Mouse (Mus musculus) left cerebral cortex, postnatal 36 days (tissue): ENCODE results near the gene Evc. TPM values are rescaled to one million over a fixed set of nuclear protein-coding genes. Genes with fewer than 3 reads are reported as not detected.

Source experiments
- DNase-seq, 2 experiments: peaks; one replicate each; pipeline ENCODE4 v3.0.0; 2021 to 2022; ENCODE audit warnings: low spot score in 2 of 2, mixed read lengths in 1 of 2
- intact Hi-C: fragments of 180-260 bp; cut with DNase I; formaldehyde crosslinking; loops from one replicate; pipeline ENCODE4 v1.15.1; 2025
- total RNA-seq, 2 experiments: library from RNA; stranded (reverse); gene quantifications; 2 replicates each; pipeline ENCODE4 v1.2.3; 2021

Evc gene
- 1 to 10 TPM; 5.2 to 9.2 TPM for total RNA-seq

DNA sequence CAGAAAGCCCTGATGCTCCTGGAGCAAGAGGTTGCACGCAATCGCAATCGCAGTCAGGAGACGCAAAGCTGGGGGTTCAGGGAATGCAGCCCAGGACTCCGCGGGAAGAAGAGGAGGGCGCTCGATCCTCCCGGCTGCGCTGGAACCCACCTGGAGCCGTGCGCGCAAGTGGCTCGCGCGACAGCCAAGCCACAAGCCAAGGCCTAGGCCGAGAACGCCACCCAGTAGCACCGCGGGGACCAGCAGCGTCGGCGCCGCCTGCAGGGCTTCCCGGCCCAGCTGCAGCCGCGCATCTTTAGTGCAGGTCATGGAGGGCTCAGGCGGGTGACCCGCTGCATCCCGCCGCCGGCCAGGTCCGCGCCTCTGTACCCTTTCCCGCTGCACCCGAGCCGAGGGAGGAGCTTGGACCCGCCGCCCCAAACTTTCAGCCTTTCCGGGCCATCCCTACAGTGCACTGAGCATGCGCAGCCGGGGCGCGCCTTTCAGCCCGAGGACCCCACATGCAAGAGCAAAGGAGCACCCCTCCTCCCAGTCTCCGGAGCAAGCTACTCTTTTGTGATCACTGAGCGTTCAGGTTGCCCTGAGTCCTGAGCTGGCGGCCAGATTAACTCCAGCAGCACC is at the start of gene Evc:
Evc (minus strand) TSS at position 410 of the 621 bp plus-strand sequence.
- DNase-seq, result peak; percentile 36 to 55
- intact Hi-C loops, result no loop called here

DNA sequence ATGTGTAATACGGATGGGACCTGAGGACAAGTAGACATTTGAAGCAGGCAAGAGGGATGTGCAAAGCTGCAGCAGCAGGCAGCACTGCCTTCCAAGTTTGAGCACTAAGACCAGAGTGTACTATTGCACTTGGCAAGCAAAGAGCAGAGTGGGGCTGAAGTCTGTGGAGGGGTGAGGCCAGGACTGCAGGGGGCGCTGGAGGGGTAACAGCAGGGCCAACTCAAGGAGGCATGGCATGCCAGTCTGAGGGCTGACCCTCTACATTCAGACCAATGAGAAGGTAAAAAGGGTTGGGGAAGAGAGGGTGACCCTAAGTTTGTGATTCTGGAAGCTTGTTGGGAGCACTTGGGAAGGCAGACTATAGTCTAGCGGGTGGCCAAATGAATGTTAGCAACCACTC is 46.9 kb upstream of the Evc start:
- intact Hi-C loops, result no loop called here
- no peak for DNase-seq

DNA sequence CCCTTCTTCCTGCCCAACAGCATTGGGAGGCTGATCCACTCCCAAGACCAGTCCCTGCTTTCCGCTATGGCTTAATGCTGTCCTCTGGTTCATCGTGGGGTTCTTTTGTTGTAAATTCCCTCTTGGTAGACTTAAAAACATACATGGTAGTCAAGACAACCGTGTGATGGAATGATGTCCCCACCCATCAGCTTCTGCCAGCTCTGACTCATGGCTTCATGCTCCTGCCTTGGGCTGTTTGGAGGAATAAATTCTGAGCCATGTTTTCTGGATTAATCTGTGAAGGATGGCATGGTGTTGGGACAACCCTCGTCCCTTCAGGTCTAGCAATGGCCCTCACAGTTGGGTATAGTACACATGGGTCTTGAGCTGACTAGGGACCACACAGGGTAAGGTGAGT is 43.9 kb upstream of the Evc start:
- intact Hi-C loops, result no loop called here
- DNase-seq, result no peak

DNA sequence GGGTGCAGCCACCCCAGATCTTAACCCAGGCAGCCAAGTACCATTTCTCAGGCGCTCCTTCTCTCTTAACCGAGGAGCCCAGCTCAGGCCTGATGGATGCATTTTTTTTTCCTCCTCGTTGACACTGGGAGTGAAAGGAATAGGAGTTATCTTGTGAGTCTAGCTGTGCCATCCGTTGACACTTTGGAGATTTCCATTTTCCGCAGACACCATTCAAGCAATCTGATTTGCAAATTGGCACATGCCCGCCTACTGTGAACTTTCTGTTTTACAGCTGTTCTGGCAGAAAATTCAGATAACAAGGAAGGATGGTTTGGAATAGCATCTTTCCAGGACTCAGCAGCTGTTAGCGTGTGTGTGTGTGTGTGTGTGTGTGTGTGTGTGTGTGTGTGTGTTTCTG is 40.7 kb upstream of the Evc start:
- DNase-seq, result no peak
- intact Hi-C loops, result no loop called here

DNA sequence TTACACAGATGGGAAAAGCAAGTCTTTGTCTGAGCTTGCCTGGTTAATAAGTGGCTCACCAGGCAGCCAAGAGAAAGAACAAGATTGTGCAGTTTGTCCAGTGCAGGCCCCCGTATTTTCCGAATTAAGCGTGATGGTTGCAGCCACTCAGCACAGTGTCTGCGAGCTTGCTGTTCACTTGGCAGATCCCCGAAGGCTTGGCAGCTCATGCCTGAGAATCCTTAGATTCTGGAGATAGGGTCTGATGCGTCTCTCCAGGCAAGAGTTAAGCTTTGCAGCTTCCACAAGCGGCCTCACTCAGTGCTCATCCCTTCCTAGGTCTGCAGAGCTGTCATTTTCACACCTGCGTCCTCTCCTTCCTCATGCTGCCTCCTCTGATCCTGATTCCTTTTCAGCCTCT is 32.1 kb upstream of the Evc start:
- no peak for DNase-seq
- intact Hi-C loops, result no loop called here

DNA sequence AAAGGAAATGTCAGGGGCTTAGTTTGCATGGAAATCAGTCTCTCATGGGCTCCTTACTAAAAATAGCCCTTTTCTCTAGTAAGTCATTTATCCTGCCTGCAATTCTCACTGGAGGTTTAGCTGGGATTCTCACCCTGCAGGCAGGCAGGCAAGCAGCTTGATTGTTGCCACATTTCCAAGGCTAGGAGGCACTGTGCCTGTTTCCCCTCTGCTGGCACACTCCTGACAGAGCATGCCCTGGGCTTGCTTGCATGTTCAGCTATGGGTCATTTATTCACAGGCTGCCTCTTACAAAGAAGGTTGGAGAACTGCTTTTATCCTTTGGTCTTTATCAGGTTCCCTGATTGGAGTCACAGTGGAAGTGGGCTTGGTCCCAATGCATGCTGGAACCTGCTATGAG is 29.1 kb upstream of the Evc start:
- no peak for DNase-seq
- intact Hi-C loops, result no loop called here

DNA sequence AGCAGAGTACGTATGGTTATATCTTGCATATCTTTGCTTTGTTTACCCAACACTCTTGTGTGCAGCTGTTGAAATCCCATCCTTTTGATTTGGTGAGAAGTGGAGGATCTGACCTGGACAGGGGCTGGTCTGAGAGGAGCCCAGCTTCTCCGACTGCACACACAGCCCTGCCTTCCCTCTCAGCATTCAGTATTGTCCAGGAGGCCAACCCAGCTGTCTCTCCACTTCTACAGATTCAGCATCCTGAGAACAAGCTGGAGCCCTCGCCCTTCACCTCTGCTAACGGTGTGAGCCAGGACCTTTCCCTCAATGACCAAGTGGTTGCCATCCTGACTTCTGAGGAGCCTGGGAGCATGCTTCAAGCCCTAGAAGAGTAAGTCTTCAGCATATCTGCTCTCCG is 26.6 kb upstream of the Evc start:
- no peak for DNase-seq
- intact Hi-C loops, result no loop called here

DNA sequence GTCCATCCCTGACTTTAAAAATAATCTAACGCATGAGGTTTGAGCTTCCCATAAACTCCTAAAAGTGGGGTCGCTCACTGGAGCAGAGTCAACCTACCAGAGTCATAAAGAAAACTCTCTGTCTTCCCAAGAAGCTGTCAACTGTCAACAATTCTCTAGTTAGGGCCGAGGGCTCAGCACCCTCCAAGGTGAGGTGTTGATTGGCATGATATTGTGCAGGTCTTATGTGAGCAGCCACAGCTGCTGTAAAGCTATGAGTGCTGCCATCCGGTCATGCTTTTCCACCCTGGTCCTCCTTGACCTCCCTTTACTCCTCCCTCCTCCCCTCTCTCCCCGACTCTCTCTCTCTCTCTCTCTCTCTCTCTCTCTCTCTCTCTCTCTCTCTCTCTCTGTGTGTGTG is 25.9 kb upstream of the Evc start:
- intact Hi-C loops, result no loop called here
- no peak for DNase-seq

DNA sequence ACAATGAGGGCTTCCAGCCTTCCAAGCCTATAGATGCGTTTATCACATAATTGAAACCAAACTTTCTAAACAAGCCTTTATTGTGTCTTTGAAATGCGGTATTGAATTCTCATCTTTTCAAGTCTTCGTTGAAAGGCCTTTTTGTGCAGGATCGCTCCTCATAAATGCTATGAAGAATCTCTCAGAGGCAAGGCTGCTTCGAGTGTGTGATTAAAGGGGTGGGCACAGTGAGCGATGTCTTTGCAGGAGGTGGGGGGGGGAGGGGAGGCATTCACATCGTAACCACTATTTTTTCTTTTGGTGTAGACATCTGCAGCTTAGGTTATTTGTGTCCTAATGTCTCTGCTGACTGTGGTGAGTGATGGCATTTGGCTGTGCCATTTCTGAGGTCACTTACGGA is 19.3 kb upstream of the Evc start:
- DNase-seq, result no peak
- intact Hi-C loops, result loop anchor here (5.0 kb wide), 1 partner anchor 59 kb away; no protein-coding TSS in a partner anchor

DNA sequence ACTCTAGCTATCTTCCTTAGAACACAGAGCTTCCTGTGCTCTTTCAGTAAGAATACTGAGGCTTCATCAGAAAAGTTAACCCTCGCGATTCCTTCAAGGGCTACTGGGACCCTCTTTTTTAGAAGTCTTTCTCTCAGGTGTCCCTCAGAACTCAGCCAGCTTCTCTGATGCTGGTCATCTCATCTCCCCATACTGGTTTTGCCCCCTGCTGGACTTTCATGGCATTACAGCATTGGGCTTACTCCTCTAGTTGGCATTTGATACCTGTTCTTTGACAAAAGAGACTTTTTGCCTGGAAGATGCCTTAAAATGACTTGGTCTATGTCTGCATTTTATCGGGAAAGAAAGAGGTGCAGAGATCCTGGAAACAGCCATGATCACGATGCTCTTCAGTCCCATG is 17.7 kb upstream of the Evc start:
- intact Hi-C loops, result no loop called here

DNA sequence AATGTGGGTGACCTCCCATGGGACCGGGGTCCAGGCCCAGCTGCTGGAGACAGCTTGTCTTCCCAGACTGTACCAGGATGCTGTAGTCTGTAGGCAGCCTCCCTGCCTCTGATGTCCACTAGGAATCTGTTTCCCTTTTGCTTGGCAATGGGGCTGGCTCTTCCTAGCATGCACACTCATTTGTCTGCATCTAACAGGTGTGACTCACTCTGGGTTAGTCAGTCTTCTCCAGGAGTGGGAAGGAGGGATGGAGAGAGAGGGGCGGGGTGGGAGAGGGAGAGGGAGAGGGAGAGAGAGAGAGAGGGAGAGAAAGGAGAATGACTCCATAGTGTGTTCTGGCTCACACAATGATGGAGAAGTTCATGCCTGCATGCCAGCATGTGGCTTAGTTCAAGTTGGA is 15.1 kb upstream of the Evc start:
- no peak for DNase-seq
- intact Hi-C loops, result no loop called here

More for the DNA sequence above, 17.7 kb upstream of the Evc start:
- peak; percentile 49 to 52 for DNase-seq

DNA sequence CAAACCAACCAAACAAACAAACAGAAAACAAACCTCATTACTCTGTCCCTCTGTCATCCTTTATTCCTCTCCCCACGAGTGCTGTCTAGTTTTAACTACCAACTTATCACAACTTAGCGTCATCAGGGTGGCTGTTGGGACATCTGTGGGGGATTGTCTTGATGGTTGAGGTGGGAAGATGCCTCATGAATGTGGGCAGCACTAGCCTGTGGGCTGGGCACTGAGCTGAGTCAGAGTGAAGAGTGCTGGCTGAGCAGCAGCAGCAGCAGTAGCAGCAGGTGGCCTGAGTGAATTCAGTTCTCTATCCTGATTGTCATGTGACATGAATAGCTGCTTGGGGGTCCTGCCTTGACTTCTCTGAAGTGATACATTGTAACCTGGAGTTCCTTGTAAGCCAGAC is 7.3 kb upstream of the Evc start:
- DNase-seq, result no peak
- intact Hi-C loops, result no loop called here

DNA sequence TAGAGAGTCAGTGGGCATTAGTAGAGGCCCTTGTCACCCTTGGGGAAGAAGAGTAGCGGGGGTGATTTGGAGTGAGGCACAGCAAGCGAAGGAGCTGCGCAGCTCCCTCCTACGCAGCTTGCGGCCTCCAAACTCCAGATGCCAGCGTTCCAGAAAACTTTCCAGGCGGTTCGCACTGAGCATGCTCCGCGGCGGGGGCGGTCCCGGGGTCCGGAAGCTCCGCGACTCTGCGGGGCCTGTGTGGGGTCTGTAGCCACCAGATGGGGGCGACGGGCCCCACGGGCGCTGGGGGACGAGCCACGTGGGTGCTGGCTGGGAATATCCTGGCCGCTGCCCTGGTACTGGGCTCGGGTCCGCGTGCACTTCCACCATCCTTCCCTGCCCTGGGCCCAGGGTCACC is 1.6 kb upstream of the Evc start, which contains the start of gene Evc2:
Evc2 (plus strand) TSS at position 212 of the 400 bp plus-strand sequence.
- peak; percentile 82 to 89 for DNase-seq
- intact Hi-C loops, result no loop called here

DNA sequence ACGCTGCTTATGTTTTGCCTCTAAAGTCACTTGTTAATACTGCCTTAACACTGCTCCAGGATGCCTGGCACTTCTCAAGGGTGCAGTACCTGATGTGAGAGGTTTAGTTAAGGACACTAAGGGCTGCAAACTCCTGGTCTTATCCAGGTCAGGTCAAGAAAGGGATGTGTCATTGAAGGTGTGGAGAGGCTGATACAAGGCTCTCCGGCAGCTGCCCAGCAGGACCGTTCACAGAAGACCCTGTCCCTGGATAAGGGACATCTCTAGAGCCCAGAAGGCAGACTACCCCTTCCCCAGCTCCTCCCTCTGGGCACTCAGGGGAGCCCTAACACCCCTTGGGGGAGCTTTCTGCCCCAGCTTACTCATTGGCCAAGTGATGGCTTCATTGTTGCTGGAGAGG is 1.0 kb upstream of the Evc start:
- intact Hi-C loops, result no loop called here
- no peak for DNase-seq

DNA sequence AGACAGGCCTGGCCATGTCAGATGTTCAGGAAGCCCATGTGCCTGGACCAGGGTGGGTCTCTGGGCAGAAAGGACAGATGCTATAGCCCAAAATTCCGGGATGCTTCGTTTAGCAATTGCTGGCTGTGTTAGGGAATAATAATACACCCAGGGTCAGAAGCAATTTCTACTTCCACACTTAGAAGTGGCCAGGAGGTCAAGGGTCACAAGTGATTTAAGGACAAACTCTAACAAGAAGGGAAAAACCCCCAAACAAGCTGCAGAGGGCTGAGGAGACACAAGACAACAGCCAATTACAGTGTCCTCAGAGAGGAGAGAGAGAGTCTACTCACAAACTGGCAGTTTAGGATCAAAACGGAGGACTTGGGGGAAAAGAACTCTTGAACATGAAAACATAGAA is 1.6 kb downstream of the Evc start:
- DNase-seq, result no peak
- intact Hi-C loops, result no loop called here

DNA sequence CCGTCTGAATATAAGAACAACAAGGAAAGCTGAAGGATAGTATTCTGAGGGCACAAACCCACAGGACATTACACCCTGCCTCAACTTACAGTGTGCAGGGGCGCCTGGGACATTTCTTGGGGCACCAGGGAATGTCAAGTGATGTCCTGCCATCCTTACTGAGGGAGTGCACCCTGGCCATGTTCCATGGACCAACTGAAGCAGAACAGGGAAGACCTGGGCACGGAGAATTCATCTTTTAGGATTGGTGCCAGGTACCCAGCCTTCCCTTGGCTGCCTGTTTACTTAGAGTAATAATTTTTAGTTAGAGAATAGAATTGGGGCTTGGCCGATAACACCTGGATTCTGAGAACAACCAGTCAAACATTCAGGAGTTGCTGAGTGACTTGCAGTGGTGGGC is 4.6 kb downstream of the Evc start:
- intact Hi-C loops, result no loop called here
- DNase-seq, result no peak

DNA sequence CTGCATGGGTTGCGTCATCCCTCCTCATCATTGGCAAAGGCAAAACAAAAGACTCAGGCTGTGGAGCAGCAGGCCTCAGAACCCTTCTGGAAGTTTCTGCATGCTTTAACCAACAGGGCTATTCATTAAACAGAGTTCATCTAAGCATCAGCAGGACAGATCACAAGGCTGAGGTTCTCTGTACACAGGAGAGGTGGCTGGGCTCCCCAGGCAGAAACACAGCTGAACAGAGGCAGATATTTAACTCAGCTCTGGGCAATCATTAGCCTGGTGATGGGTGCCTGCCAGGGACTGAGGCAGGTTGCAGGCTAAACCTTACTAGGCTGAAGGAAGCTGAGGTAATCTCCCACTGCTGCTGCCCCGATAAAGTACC is 5.6 kb downstream of the Evc start:
- no peak for DNase-seq
- intact Hi-C loops, result no loop called here

DNA sequence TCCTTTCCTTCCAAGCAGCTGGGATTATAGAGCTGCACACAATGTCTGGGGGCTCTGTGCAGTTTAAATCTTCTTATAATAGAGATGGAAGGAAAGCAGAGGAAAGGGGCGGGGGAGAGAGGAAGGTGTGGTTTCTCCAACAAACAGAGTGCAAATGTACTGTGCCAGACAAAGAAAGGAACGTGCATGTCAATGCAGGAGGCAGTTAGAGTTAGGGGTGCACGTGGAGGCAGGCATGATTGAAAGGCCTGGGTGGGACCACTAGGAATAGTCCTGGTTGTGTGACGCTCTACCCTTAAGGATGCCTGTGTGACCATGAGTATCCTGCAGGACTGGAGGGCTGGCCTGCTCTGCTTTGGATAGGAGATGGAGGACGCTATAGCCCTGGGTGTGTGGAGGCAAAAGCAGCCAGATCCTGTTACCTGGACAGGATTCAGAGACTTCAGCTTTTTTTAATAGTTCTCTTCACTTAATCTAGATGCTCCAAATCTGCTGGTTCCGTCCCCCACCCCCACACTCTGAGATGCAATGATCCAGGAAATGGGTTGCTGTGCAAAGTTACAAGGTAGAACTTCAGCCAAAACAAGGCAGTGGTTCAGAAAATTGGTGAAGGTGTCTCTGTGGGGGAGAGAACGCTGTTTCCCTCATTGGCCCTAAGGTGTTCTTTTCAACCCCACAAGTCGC is 6.1 kb downstream of the Evc start:
- intact Hi-C loops, result no loop called here
- no peak for DNase-seq

DNA sequence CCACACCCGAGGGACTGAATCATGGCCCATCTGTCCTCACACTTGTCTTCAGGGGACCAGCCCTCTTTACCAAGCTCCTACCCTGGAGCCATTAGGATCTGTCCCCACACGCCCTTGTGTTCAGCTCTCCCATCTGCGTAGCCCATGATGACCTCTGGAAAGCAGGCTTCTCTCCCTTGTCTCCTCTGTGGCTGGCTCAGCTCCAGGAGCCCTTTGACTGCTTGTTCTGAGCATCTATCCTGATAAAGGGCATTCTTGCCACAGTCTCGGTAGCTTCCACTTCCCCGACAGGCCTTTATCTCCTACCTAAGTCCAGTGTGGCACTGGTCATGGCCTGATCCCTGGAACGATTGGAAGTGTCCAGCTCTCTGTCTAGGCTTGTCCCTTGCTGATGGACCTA is 10.0 kb downstream of the Evc start:
- DNase-seq, result no peak
- intact Hi-C loops, result no loop called here

DNA sequence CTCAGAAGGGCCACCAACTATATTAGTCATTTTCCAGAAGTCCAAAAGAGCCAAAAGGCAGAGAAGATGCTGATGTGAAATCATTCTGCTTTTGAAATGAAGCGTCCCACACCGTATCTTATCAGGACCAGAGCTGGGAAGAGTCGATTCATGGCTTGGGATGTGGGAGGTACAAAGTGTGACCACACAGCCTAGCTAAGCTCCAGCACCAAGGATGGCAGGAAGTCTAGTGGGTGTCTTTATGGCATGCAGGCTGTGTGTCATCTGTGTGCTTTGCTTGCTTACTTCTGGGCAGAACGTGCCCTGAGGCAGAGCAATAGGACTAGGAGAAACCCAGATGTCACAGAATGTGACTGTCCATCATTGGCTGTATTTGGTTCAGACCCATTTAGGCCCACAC is 15.9 kb downstream of the Evc start:
- intact Hi-C loops, result no loop called here
- DNase-seq, result no peak

DNA sequence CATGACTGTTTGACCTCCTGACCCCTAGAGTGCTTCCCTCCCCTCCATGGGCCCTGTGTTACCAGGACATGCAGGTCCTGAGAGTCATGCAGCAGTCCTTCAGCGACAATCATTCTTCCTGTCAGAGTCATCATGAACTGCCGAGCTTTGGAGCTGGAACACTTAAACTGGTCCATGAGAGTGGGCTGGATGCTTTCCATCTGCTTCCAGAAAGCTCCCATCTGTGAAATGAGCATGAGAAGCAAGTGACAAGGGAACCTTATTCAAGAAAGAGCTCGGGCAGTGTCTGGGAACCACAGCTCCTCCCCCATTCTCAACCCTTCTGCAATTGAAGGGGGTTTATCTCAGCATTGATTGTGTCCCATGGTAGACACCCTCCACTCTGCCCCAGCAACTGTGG is 16.5 kb downstream of the Evc start:
- intact Hi-C loops, result no loop called here
- DNase-seq, result peak; percentile 27 to 36

DNA sequence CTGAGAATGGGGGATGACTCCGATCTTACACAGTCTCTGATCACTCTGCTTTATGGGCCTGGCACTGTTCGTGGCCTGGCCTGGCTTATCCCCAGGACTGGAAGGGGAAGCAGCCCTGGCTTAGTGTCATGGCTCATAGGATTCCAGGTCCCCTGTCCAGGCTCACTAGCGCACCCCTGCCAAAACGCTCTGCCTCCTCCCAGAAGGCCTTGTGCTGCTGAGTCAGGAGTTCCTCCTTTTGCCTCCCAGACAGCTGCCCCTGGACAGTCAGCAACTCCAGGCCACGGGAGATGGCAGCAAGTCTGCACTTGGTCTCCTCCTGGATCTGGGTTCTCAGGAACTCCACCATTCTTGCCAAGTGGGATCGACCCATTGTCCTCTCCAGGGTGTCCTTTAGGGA is 18.0 kb downstream of the Evc start:
- intact Hi-C loops, result no loop called here
- no peak for DNase-seq
